In genomic region chr9:44129633-44130032, GRCm38 (mm10) we compare ENCODE assay signal across 8 mouse cellular contexts. TPM values are rescaled to one million over a fixed set of nuclear protein-coding genes. Genes with fewer than 3 reads are reported as not detected.
DNase-seq lines count a peak whose midpoint lies in the region; ATAC-seq and TF ChIP-seq lines count a peak whose summit lies in the region.

No protein-coding gene starts in this region.

- no peaks in the 10 kb centered on the region for H3K9me3 ChIP-seq in hindbrain, embryonic 16.5 days (ENCODE audit: control insufficient read depth, low read length)

- TF ChIP-seq CTCF in gastrocnemius, adult 2 months (IDR thresholded peaks at IDR 0.05), result no peak
- TF ChIP-seq CTCF in brain, embryonic 14.5 days (IDR thresholded peaks at IDR 0.05; ENCODE audit: borderline replicate concordance, extremely low read depth, insufficient read depth, insufficient read length), result no peak

- H3K4me2 ChIP-seq in hindbrain, embryonic 16.5 days (ENCODE audit: low read length), result peak overlapping the region; percentile 61

- peak overlapping the region; percentile 66 for H3K4me3 ChIP-seq in gastrocnemius, adult 2 months
- H3K4me3 ChIP-seq in hindbrain, embryonic 16.5 days (ENCODE audit: low read length), result peak overlapping the region; percentile 34

- peak overlapping the region; percentile 57 for H3K9ac ChIP-seq in hindbrain, embryonic 16.5 days (ENCODE audit: low read depth, low read length)

- WGBS in hindbrain, embryonic 16.5 days, result 16% methylated on average over 9 of the region's 9 CpGs

- DNase-seq in gastrocnemius, adult 2 months, result no peak
- DNase-seq in gastrocnemius, postnatal 36 days, result no peak
- DNase-seq in brain, embryonic 14.5 days (ENCODE audit: low read depth), result peak; percentile 18
- DNase-seq in lung, postnatal 14 days, result peak; percentile 58
- no peak for DNase-seq in spleen, adult 18-20 months
- no peak for DNase-seq in frontal cortex, postnatal 10 days (ENCODE audit: low spot score in 2 of 2)
- no peak for DNase-seq in adrenal gland, postnatal 4 days (ENCODE audit: low spot score in 2 of 2)

- peaks cover 29% of the 10 kb centered on the region for H3K4me1 ChIP-seq in hindbrain, embryonic 16.5 days (ENCODE audit: control insufficient read depth, insufficient read depth, low read depth, low read length)

- intact Hi-C loops in gastrocnemius, adult 2 months (cut with DNase I), result loop anchor here (5.0 kb wide), 2 partner anchors 43 to 118 kb away; no protein-coding TSS in a partner anchor
- intact Hi-C loops in gastrocnemius, postnatal 36 days (cut with DNase I), result loop anchor here (5.0 to 10.0 kb wide), 3 partner anchors 43 to 258 kb away; partner anchors contain the start of gene Cbl

- H3K27ac ChIP-seq in gastrocnemius, adult 2 months, result peak overlapping the region; percentile 94
- H3K27ac ChIP-seq in hindbrain, embryonic 16.5 days (ENCODE audit: low read depth, low read length), result peak overlapping the region; percentile 14; the same call in 1 of the 2 replicates

- TF ChIP-seq POLR2A in brain, embryonic 14.5 days (IDR thresholded peaks at IDR 0.05; ENCODE audit: borderline replicate concordance, extremely low read depth, insufficient read depth, insufficient read length, poor library complexity, severe bottlenecking), result no peak

- ATAC-seq in hindbrain, embryonic 16.5 days, result no peak

- H3K27me3 ChIP-seq in hindbrain, embryonic 16.5 days (replicated peaks; ENCODE audit: control insufficient read depth, insufficient read depth, low read length), result peaks cover 19% of the 10 kb centered on the region

- no peaks in the 10 kb centered on the region for H3K36me3 ChIP-seq in hindbrain, embryonic 16.5 days (ENCODE audit: control insufficient read depth, insufficient read depth, low read length)

RNA-seq across cellular contexts. Expression of gene Mcam, which starts 4.6 kb away (rescaled TPM):
- total RNA-seq in gastrocnemius, adult 2 months (2021), result 10 to 100 TPM; 17.5 to 24.4 TPM
- total RNA-seq in gastrocnemius, postnatal 36 days (2021), result 10 to 100 TPM; 24.2 to 31.2 TPM
- 28.5 and 28.9 TPM in 2 replicates for polyA plus RNA-seq in brain, embryonic 14.5 days (2012; rRNA removed)
- 12.3 and 15.3 TPM in 2 replicates for polyA plus RNA-seq in hindbrain, embryonic 16.5 days (2015; fragmentation: Nextera tagmentation; extraction: Ambion mirVana)
- total RNA-seq in adrenal gland, postnatal 4 days (2021), result 10 to 100 TPM; 92.8 to 97.0 TPM

RNA-seq across cellular contexts. Expression of gene Rnf26, which starts 16.3 kb away (rescaled TPM):
- total RNA-seq in gastrocnemius, adult 2 months (2021), result 1 to 10 TPM; 3.0 to 3.1 TPM
- 1 to 10 TPM; 2.1 to 3.6 TPM for total RNA-seq in gastrocnemius, postnatal 36 days (2021)
- polyA plus RNA-seq in brain, embryonic 14.5 days (2012; rRNA removed), result 31.4 and 34.7 TPM in 2 replicates
- 33.0 and 37.8 TPM in 2 replicates for polyA plus RNA-seq in hindbrain, embryonic 16.5 days (2015; fragmentation: Nextera tagmentation; extraction: Ambion mirVana)
- total RNA-seq in adrenal gland, postnatal 4 days (2021), result 10 to 100 TPM; 42.5 to 45.8 TPM

RNA-seq across cellular contexts. Expression of gene Gm49380, which starts 16.3 kb away (rescaled TPM):
- total RNA-seq in gastrocnemius, adult 2 months (2021), result 1 to 10 TPM in 1 of 2 experiments, under 1 TPM in 1; 0.71 to 1.4 TPM
- total RNA-seq in gastrocnemius, postnatal 36 days (2021), result 1 to 10 TPM in 1 of 2 experiments, under 1 TPM in 1; 0.57 to 1.3 TPM
- polyA plus RNA-seq in brain, embryonic 14.5 days (2012; rRNA removed), result 0.06 and 0.29 TPM in 2 replicates
- 0.14 and 0.24 TPM in 2 replicates for polyA plus RNA-seq in hindbrain, embryonic 16.5 days (2015; fragmentation: Nextera tagmentation; extraction: Ambion mirVana)
- under 1 TPM; 0.11 to 0.51 TPM for total RNA-seq in adrenal gland, postnatal 4 days (2021)

RNA-seq across cellular contexts. Expression of gene C1qtnf5, which starts 22.6 kb away (rescaled TPM):
- total RNA-seq in gastrocnemius, adult 2 months (2021), result 1 to 10 TPM; 2.5 to 7.6 TPM
- 1 to 10 TPM; 6.7 to 9.6 TPM for total RNA-seq in gastrocnemius, postnatal 36 days (2021)
- 5.2 and 6.8 TPM in 2 replicates for polyA plus RNA-seq in brain, embryonic 14.5 days (2012; rRNA removed)
- 8.5 and 9.5 TPM in 2 replicates for polyA plus RNA-seq in hindbrain, embryonic 16.5 days (2015; fragmentation: Nextera tagmentation; extraction: Ambion mirVana)
- 10 to 100 TPM in 1 of 2 experiments, 1 to 10 TPM in 1; 9.7 to 17.4 TPM for total RNA-seq in adrenal gland, postnatal 4 days (2021)

RNA-seq across cellular contexts. Expression of gene Mfrp, which starts 28.1 kb away (rescaled TPM):
- not detected for total RNA-seq in gastrocnemius, adult 2 months (2021)
- not detected for total RNA-seq in gastrocnemius, postnatal 36 days (2021)
- polyA plus RNA-seq in brain, embryonic 14.5 days (2012; rRNA removed), result 1.8 and 3.8 TPM in 2 replicates
- polyA plus RNA-seq in hindbrain, embryonic 16.5 days (2015; fragmentation: Nextera tagmentation; extraction: Ambion mirVana), result 0.20 and 0.31 TPM in 2 replicates
- under 1 TPM in 1 of 2 experiments, not detected in 1; 0.17 TPM for total RNA-seq in adrenal gland, postnatal 4 days (2021)

Comparison
In these comparisons a context has a peak if more than half of its experiments do, and no peak if none do; other contexts are left out.
1. DNase-seq: peak in brain, embryonic 14.5 days (single experiment) and lung, postnatal 14 days (single experiment); none in gastrocnemius, adult 2 months (single experiment), gastrocnemius, postnatal 36 days (0 of 2), spleen, adult 18-20 months (0 of 2), frontal cortex, postnatal 10 days (0 of 2) and adrenal gland, postnatal 4 days (0 of 2).
2. RNA of gene Rnf26, which starts 16.3 kb away (total RNA-seq): 42.5 to 45.8 TPM in adrenal gland, postnatal 4 days; 2.1 to 3.6 TPM in gastrocnemius, postnatal 36 days and 3.0 to 3.1 TPM in gastrocnemius, adult 2 months; every median in the first group is over 4 times any median in the second.